ENCODE assay signal across 8 mouse cellular contexts in genomic region chr12:108292419-108292818, GRCm38 (mm10). TPM values are rescaled to one million over a fixed set of nuclear protein-coding genes. Genes with fewer than 3 reads are reported as not detected.
DNase-seq lines count a peak whose midpoint lies in the region; ATAC-seq and TF ChIP-seq lines count a peak whose summit lies in the region.

No protein-coding gene starts in this region.

- TF ChIP-seq CTCF in MEL (IDR thresholded peaks at IDR 0.05 in 2 of 3, conservative IDR thresholded peaks at IDR 0.05 in 1 of 3; ENCODE audit: control insufficient read depth in 1 of 3, insufficient read depth in 1 of 3, low read depth in 2 of 3, low read length in 3 of 3, poor library complexity in 1 of 3, severe bottlenecking in 1 of 3), result no peak

- 0 out of 2 replicates have a peak, but pooled peaks cover 3% of the 10 kb centered on the region for H3K9me3 ChIP-seq in heart, embryonic 12.5 days (replicated peaks)
- no peaks in the 10 kb centered on the region for H3K9me3 ChIP-seq in MEL (replicated peaks; ENCODE audit: insufficient read depth, low read length)

- H3K79me2 ChIP-seq in MEL (ENCODE audit: control insufficient read depth, insufficient read depth, low read length, poor library complexity), result no peaks in the 10 kb centered on the region

- DNase-seq in heart, adult 18-20 months, result no peak
- DNase-seq in MEL (ENCODE audit: low read depth, low spot score), result peak; percentile 57
- DNase-seq in urinary bladder, adult 2 months (ENCODE audit: low spot score), result no peak
- DNase-seq in spleen, postnatal 14 days (ENCODE audit: low spot score in 2 of 2), result no peak
- no peak for DNase-seq in thymus, postnatal 36 days

- H3K27me3 ChIP-seq in heart, embryonic 12.5 days (replicated peaks), result no peaks in the 10 kb centered on the region; the same call in 1 of the 2 replicates
- no peaks in the 10 kb centered on the region for H3K27me3 ChIP-seq in MEL (ENCODE audit: control insufficient read depth in 1 of 2, insufficient read depth in 2 of 2, low read length in 2 of 2)

- no peak overlapping the region for H3K9ac ChIP-seq in heart, embryonic 12.5 days
- H3K9ac ChIP-seq in MEL (ENCODE audit: control insufficient read depth, low read depth, low read length, poor library complexity, severe bottlenecking), result no peak overlapping the region

- no peak for TF ChIP-seq EP300 in MEL (IDR thresholded peaks at IDR 0.05; ENCODE audit: low read depth in 1 of 2, low read length in 2 of 2)

- H3K36me3 ChIP-seq in heart, embryonic 12.5 days, result no peaks in the 10 kb centered on the region
- no peaks in the 10 kb centered on the region for H3K36me3 ChIP-seq in MEL (ENCODE audit: control insufficient read depth in 1 of 2, insufficient read depth in 2 of 2, low read length in 2 of 2)

- TF ChIP-seq RAD21 in MEL (IDR thresholded peaks at IDR 0.05; ENCODE audit: low read depth, low read length), result no peak

- peaks cover 5% of the 10 kb centered on the region for H3K4me1 ChIP-seq in heart, embryonic 12.5 days (replicated peaks)
- no peaks in the 10 kb centered on the region for H3K4me1 ChIP-seq in MEL (ENCODE audit: control insufficient read depth in 1 of 2, insufficient read depth in 2 of 2, low read length in 2 of 2)

- peak; percentile 66 for ATAC-seq in heart, embryonic 12.5 days (ENCODE audit: insufficient number of reproducible peaks, low FRiP score)
- ATAC-seq in granulocyte monocyte progenitor cell, adult 5-6 weeks (replicated peaks; ENCODE audit: poor library complexity, severe bottlenecking), result peak; percentile 74
- 0 out of 2 replicates have a peak, but pooled peaks have one; percentile 34 for ATAC-seq in megakaryocyte, adult 5-6 weeks (ENCODE audit: poor library complexity, severe bottlenecking)

- H3K4me2 ChIP-seq in heart, embryonic 12.5 days, result 0 out of 2 replicates have a peak overlapping the region, but pooled peaks have one; percentile 50

- TF ChIP-seq POLR2A in MEL (IDR thresholded peaks at IDR 0.05; ENCODE audit: control insufficient read depth in 1 of 2, insufficient read depth in 1 of 2, low read depth in 1 of 2, low read length in 2 of 2, poor library complexity in 1 of 2), result no peak

- no peak overlapping the region for H3K27ac ChIP-seq in heart, embryonic 12.5 days (ENCODE audit: poor library complexity, severe bottlenecking)
- no peak overlapping the region for H3K27ac ChIP-seq in MEL (ENCODE audit: control insufficient read depth, low read depth, low read length)

- no peak overlapping the region for H3K4me3 ChIP-seq in heart, embryonic 12.5 days
- no peak overlapping the region for H3K4me3 ChIP-seq in MEL (ENCODE audit: control insufficient read depth in 1 of 2, insufficient read depth in 1 of 2, low read depth in 2 of 2, low read length in 2 of 2)

- WGBS in heart, embryonic 12.5 days, result 10% methylated on average over 9 of the region's 9 CpGs

TF ChIP-seq in MEL, 35 proteins besides CTCF, POLR2A, EP300 and RAD21:
- TF ChIP-seq CHD1 (IDR thresholded peaks at IDR 0.05; ENCODE audit: low read depth, low read length) (no peak), MEF2A (IDR thresholded peaks at IDR 0.05; ENCODE audit: extremely low read depth, insufficient replicate concordance, low read depth, low read length, poor library complexity, severe bottlenecking) (no peak), ELF1 (IDR thresholded peaks at IDR 0.05; ENCODE audit: low read depth, low read length) (no peak), ZC3H11A (IDR thresholded peaks at IDR 0.05; ENCODE audit: low read depth, low read length) (no peak), ETS1 (IDR thresholded peaks at IDR 0.05; ENCODE audit: low read depth, low read length) (no peak), TAL1 (IDR thresholded peaks at IDR 0.05; ENCODE audit: low read length) (no peak), TCF12 (IDR thresholded peaks at IDR 0.05; ENCODE audit: low read depth, low read length) (no peak)

RNA-seq across cellular contexts. Expression of gene Hhipl1, which starts 13.7 kb away (rescaled TPM):
- polyA plus RNA-seq in heart, embryonic 12.5 days (2016; fragmentation: Nextera tagmentation; extraction: Ambion mirVana), result 0.82 and 1.2 TPM in 2 replicates
- 1 to 10 TPM; 1.3 to 2.1 TPM for total RNA-seq in heart, adult 18-20 months (2021)
- total RNA-seq in MEL (2012; rRNA removed), result not detected in 2 replicates
- not detected for polyA plus RNA-seq in MEL (2012; ENCODE audit: insufficient read depth in 1 of 2, insufficient read length in 2 of 2, low read depth in 1 of 2, low replicate concordance in 2 of 2, missing spikeins in 1 of 2)
- not detected in 2 replicates for total RNA-seq in granulocyte monocyte progenitor cell, adult 5-6 weeks (2014; fragmentation: Nextera tagmentation)
- not detected in 2 replicates for total RNA-seq in granulocyte monocyte progenitor cell, adult 5-6 weeks (2017)
- not detected in 2 replicates for total RNA-seq in megakaryocyte, adult 5-6 weeks (2015)
- total RNA-seq in megakaryocyte, adult 5-6 weeks (2017), result not detected in 2 replicates
- 2.9 and 3.2 TPM in 2 replicates for polyA plus RNA-seq in urinary bladder, adult 2 months (2012; rRNA removed)

RNA-seq across cellular contexts. Expression of gene Ccdc85c, which starts 17.2 kb away (rescaled TPM):
- polyA plus RNA-seq in heart, embryonic 12.5 days (2016; fragmentation: Nextera tagmentation; extraction: Ambion mirVana), result 5.9 and 6.0 TPM in 2 replicates
- total RNA-seq in heart, adult 18-20 months (2021), result 10 to 100 TPM; 38.5 to 42.5 TPM
- total RNA-seq in MEL (2012; rRNA removed), result 15.9 and 19.8 TPM in 2 replicates
- polyA plus RNA-seq in MEL (2012; ENCODE audit: insufficient read depth in 1 of 2, insufficient read length in 2 of 2, low read depth in 1 of 2, low replicate concordance in 2 of 2, missing spikeins in 1 of 2), result 10 to 100 TPM in 1 of 2 experiments, not detected in 1; 24.8 TPM
- 0.95 and 1.7 TPM in 2 replicates for total RNA-seq in granulocyte monocyte progenitor cell, adult 5-6 weeks (2014; fragmentation: Nextera tagmentation)
- total RNA-seq in granulocyte monocyte progenitor cell, adult 5-6 weeks (2017), result 0.90 and 2.4 TPM in 2 replicates
- 0.04 and 0.05 TPM in 2 replicates for total RNA-seq in megakaryocyte, adult 5-6 weeks (2015)
- total RNA-seq in megakaryocyte, adult 5-6 weeks (2017), result 0.11 and 0.37 TPM in 2 replicates
- polyA plus RNA-seq in urinary bladder, adult 2 months (2012; rRNA removed), result 14.6 and 23.1 TPM in 2 replicates

RNA-seq across cellular contexts. Expression of gene Cyp46a1, which starts 41.8 kb away (rescaled TPM):
- polyA plus RNA-seq in heart, embryonic 12.5 days (2016; fragmentation: Nextera tagmentation; extraction: Ambion mirVana), result 7.9 and 8.0 TPM in 2 replicates
- total RNA-seq in heart, adult 18-20 months (2021), result under 1 TPM; 0.45 to 0.95 TPM
- total RNA-seq in MEL (2012; rRNA removed), result not detected in 2 replicates
- polyA plus RNA-seq in MEL (2012; ENCODE audit: insufficient read depth in 1 of 2, insufficient read length in 2 of 2, low read depth in 1 of 2, low replicate concordance in 2 of 2, missing spikeins in 1 of 2), result not detected
- not detected in 2 replicates for total RNA-seq in granulocyte monocyte progenitor cell, adult 5-6 weeks (2014; fragmentation: Nextera tagmentation)
- not detected in 2 replicates for total RNA-seq in granulocyte monocyte progenitor cell, adult 5-6 weeks (2017)
- not detected in 2 replicates for total RNA-seq in megakaryocyte, adult 5-6 weeks (2015)
- total RNA-seq in megakaryocyte, adult 5-6 weeks (2017), result not detected in 2 replicates
- 7.4 and 8.3 TPM in 2 replicates for polyA plus RNA-seq in urinary bladder, adult 2 months (2012; rRNA removed)
